Mouse (Mus musculus): ENCODE data around the gene Carmil2. TPM values are rescaled to one million over a fixed set of nuclear protein-coding genes. Genes with fewer than 3 reads are reported as not detected.

Gene Carmil2
- polyA plus RNA-seq, 1 experiment from 2014 or later: 0.58 TPM

GRCm38 (mm10) chr8:105686551-105686950 is 477 bp downstream of the Carmil2 start:
- H3K9me3 ChIP-seq (ENCODE audit: control insufficient read depth, low read length): no peaks in the 10 kb centered on the region
- H3K27me3 ChIP-seq (ENCODE audit: control insufficient read depth, insufficient read depth, low read length): no peaks in the 10 kb centered on the region
- ATAC-seq (ENCODE audit: low FRiP score, low TSS enrichment) (no peak), DNase-seq (ENCODE audit: low spot score) (no peak)
- no peak for TF ChIP-seq CTCF (IDR thresholded peaks at IDR 0.05; ENCODE audit: low read depth)
- no peak for TF ChIP-seq EP300 (optimal IDR thresholded peaks at IDR 0.05)
- peaks cover 5% of the 10 kb centered on the region; the same call in 1 of the 2 replicates for H3K36me3 ChIP-seq (ENCODE audit: control insufficient read depth, insufficient read depth, low read length)
- no peak overlapping the region for H3K4me2 ChIP-seq (replicated peaks; ENCODE audit: low read depth)
- no peak overlapping the region for H3K27ac ChIP-seq (replicated peaks)
- no peak overlapping the region for H3K9ac ChIP-seq (ENCODE audit: low read length)
- H3K4me1 ChIP-seq (replicated peaks; ENCODE audit: control insufficient read depth, insufficient read depth): no peaks in the 10 kb centered on the region
- H3K4me3 ChIP-seq (ENCODE audit: low read depth, low read length): no peak overlapping the region
- 58% methylated on average over 6 of the region's 6 CpGs for WGBS

- 59% methylated on average over 8 of the region's 8 CpGs for whole genome bisulfite sequencing
- no peaks in the 10 kb centered on the region for H3K4me1 ChIP-seq (replicated peaks; ENCODE audit: control insufficient read depth, insufficient read depth)
These were observed 1.4 kb downstream of the Carmil2 start for GRCm38 (mm10) chr8:105687512-105687911.

GRCm38 (mm10) chr8:105688242-105688752 is 2.2 kb downstream of the Carmil2 start:
- DNase-seq (ENCODE audit: low spot score) (peak; percentile 34), ATAC-seq (ENCODE audit: low FRiP score, low TSS enrichment) (0 out of 2 replicates have a peak, but pooled peaks have one; percentile 28)
- Histone ChIP-seq H3K36me3 (ENCODE audit: control insufficient read depth, insufficient read depth, low read length) (no peaks in the 10 kb centered on the region), H3K4me1 (replicated peaks; ENCODE audit: control insufficient read depth, insufficient read depth) (no peaks in the 10 kb centered on the region), H3K9me3 (ENCODE audit: control insufficient read depth, low read length) (no peaks in the 10 kb centered on the region), H3K9ac (ENCODE audit: low read length) (no peak overlapping the region), H3K27me3 (ENCODE audit: control insufficient read depth, insufficient read depth, low read length) (no peaks in the 10 kb centered on the region), H3K4me3 (ENCODE audit: low read depth, low read length) (no peak overlapping the region), H3K4me2 (replicated peaks; ENCODE audit: low read depth) (no peak overlapping the region), H3K27ac (replicated peaks) (no peak overlapping the region)
- 55% methylated on average over 14 of the region's 14 CpGs for WGBS
- TF ChIP-seq EP300 (optimal IDR thresholded peaks at IDR 0.05) (no peak), CTCF (IDR thresholded peaks at IDR 0.05; ENCODE audit: low read depth) (no peak)

More at GRCm38 (mm10) chr8:105687512-105687911, 1.4 kb downstream of the Carmil2 start:
- Histone ChIP-seq H3K36me3 (ENCODE audit: control insufficient read depth, insufficient read depth, low read length) (peaks cover 5% of the 10 kb centered on the region; the same call in 1 of the 2 replicates), H3K9ac (ENCODE audit: low read length) (no peak overlapping the region), H3K4me2 (replicated peaks; ENCODE audit: low read depth) (no peak overlapping the region), H3K4me3 (ENCODE audit: low read depth, low read length) (no peak overlapping the region), H3K27me3 (ENCODE audit: control insufficient read depth, insufficient read depth, low read length) (no peaks in the 10 kb centered on the region), H3K27ac (replicated peaks) (no peak overlapping the region), H3K9me3 (ENCODE audit: control insufficient read depth, low read length) (no peaks in the 10 kb centered on the region)
- DNase-seq (ENCODE audit: low spot score) (no peak), ATAC-seq (ENCODE audit: low FRiP score, low TSS enrichment) (no peak)
- TF ChIP-seq CTCF (IDR thresholded peaks at IDR 0.05; ENCODE audit: low read depth) (no peak), EP300 (optimal IDR thresholded peaks at IDR 0.05) (no peak)

- H3K9ac ChIP-seq (ENCODE audit: low read length): no peak overlapping the region
- no peaks in the 10 kb centered on the region for H3K36me3 ChIP-seq (ENCODE audit: control insufficient read depth, insufficient read depth, low read length)
- ATAC-seq (ENCODE audit: low FRiP score, low TSS enrichment): no peak
- H3K4me3 ChIP-seq (ENCODE audit: low read depth, low read length): no peak overlapping the region
- no peaks in the 10 kb centered on the region for H3K27me3 ChIP-seq (ENCODE audit: control insufficient read depth, insufficient read depth, low read length)
- no peaks in the 10 kb centered on the region for H3K9me3 ChIP-seq (ENCODE audit: control insufficient read depth, low read length)
- no peaks in the 10 kb centered on the region; the same call in 1 of the 2 replicates for H3K4me1 ChIP-seq (replicated peaks; ENCODE audit: control insufficient read depth, insufficient read depth)
- no peak overlapping the region for H3K27ac ChIP-seq (replicated peaks)
- no peak overlapping the region for H3K4me2 ChIP-seq (replicated peaks; ENCODE audit: low read depth)
- DNase-seq (ENCODE audit: low spot score): no peak
- WGBS: 61% methylated on average over 35 of the region's 35 CpGs
- TF ChIP-seq EP300 (optimal IDR thresholded peaks at IDR 0.05) (no peak), CTCF (IDR thresholded peaks at IDR 0.05; ENCODE audit: low read depth) (no peak)
These were observed 3.3 kb downstream of the Carmil2 start for GRCm38 (mm10) chr8:105689256-105689982.

- DNase-seq (ENCODE audit: low spot score) (no peak), ATAC-seq (ENCODE audit: low FRiP score, low TSS enrichment) (no peak)
- Histone ChIP-seq H3K4me1 (replicated peaks; ENCODE audit: control insufficient read depth, insufficient read depth) (no peaks in the 10 kb centered on the region; the same call in 1 of the 2 replicates), H3K27ac (replicated peaks) (no peak overlapping the region), H3K4me3 (ENCODE audit: low read depth, low read length) (no peak overlapping the region), H3K9me3 (ENCODE audit: control insufficient read depth, low read length) (no peaks in the 10 kb centered on the region), H3K27me3 (ENCODE audit: control insufficient read depth, insufficient read depth, low read length) (no peaks in the 10 kb centered on the region), H3K36me3 (ENCODE audit: control insufficient read depth, insufficient read depth, low read length) (no peaks in the 10 kb centered on the region), H3K4me2 (replicated peaks; ENCODE audit: low read depth) (no peak overlapping the region), H3K9ac (ENCODE audit: low read length) (no peak overlapping the region)
- TF ChIP-seq EP300 (optimal IDR thresholded peaks at IDR 0.05) (no peak), CTCF (IDR thresholded peaks at IDR 0.05; ENCODE audit: low read depth) (no peak)
- 94% methylated on average over 9 of the region's 9 CpGs for WGBS
These were observed 3.9 kb downstream of the Carmil2 start for GRCm38 (mm10) chr8:105689983-105690360.

GRCm38 (mm10) chr8:105690978-105691377 is 4.9 kb downstream of the Carmil2 start:
- H3K9ac ChIP-seq (ENCODE audit: low read length): no peak overlapping the region
- DNase-seq (ENCODE audit: low spot score) (no peak), ATAC-seq (ENCODE audit: low FRiP score, low TSS enrichment) (no peak)
- H3K27me3 ChIP-seq (ENCODE audit: control insufficient read depth, insufficient read depth, low read length): no peaks in the 10 kb centered on the region
- no peak overlapping the region for H3K4me3 ChIP-seq (ENCODE audit: low read depth, low read length)
- H3K9me3 ChIP-seq (ENCODE audit: control insufficient read depth, low read length): no peaks in the 10 kb centered on the region
- 69% methylated on average over 14 of the region's 14 CpGs for WGBS
- H3K4me1 ChIP-seq (replicated peaks; ENCODE audit: control insufficient read depth, insufficient read depth): no peaks in the 10 kb centered on the region; the same call in 1 of the 2 replicates
- H3K36me3 ChIP-seq (ENCODE audit: control insufficient read depth, insufficient read depth, low read length): no peaks in the 10 kb centered on the region
- TF ChIP-seq CTCF (IDR thresholded peaks at IDR 0.05; ENCODE audit: low read depth) (no peak), EP300 (optimal IDR thresholded peaks at IDR 0.05) (no peak)
- H3K4me2 ChIP-seq (replicated peaks; ENCODE audit: low read depth): no peak overlapping the region
- no peak overlapping the region for H3K27ac ChIP-seq (replicated peaks)
